Mouse (Mus musculus) skeletal muscle tissue, adult 2 months (tissue): ENCODE measurements around the gene Slfn5.
"Not testable (repeated sequence)": the region's sequence is repeated elsewhere in the genome, so short reads cannot be mapped to it uniquely, and the experiment has no call there.

Experiments used
- DNase-seq: peaks from one replicate; pipeline ENCODE4 v3.0.0-alpha.2; 2012; ENCODE audit warnings: low read depth, low spot score

Slfn5 gene

DNA sequence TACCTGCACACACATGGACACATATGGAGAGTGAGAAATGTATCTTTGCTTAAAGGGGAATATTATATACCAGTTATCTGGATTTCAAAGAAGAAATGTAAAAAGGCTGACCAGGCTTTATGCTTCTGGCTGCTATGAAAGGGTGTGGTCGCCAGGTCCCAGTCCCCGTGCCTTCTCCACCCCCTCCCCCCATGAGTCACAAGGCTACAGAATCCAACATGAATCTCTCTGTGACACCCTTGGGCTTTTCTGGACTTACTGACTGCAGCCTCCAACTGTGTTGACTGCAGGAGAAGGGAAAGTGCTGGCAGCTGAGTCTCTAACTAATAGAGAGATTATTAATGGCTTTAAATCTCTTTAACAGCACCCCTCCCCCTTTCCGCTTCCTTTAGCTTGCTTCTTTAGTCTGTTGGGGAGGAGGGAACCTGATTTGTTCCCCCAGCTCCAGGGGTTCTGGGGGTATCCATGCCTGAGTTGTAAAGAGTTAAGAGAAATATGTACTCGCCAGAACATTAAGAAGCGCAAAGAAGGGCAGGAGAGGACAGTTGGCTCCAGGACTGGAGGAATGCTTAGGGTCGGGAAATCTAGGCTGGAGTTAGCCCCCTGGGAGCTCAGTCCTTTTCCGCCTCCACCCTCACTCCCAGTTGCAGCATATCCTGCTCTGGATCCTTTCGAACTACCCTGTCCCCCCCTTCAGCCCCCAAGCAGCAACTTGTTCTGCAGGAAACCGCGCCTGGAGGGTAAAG is at the start of gene Slfn5:
Gene Slfn5 (plus strand): TSS at position 614 of the 746 bp plus-strand sequence.
- DNase-seq: peak; percentile 74

DNA sequence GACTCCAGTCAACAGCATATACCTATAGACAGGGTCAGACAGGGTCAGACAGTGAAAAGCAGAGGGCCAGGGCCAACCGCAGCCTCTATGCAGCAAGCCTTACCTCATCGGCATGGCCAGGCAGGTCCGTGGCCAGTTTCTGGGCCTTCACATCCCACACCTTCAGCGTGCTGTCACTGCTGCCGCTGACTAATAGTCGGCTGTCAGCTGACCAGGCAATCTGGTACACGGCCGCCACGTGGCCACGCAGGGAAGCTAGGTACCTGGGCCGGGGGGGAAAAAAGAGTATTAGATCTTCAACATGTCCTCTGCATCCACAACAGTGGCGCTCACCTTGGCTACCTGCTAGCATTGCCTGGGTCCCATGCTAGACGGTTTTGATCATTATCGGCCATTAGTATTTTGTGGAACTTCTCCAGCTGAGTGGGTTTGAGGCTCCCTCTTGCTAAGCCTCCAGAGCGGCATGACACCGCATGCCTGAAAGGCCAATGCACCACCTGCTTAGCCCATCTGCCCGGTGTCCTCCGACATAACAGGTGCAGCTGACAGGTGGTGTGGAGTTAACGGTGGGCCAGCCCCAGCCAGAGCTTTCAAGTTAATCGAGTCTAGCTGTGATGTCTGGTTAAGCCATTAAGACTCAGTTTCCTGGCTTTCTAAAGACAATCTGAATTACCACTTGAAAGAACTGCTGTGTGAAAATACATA is 49.4 kb upstream of the Slfn5 start:
- no peak for DNase-seq

DNA sequence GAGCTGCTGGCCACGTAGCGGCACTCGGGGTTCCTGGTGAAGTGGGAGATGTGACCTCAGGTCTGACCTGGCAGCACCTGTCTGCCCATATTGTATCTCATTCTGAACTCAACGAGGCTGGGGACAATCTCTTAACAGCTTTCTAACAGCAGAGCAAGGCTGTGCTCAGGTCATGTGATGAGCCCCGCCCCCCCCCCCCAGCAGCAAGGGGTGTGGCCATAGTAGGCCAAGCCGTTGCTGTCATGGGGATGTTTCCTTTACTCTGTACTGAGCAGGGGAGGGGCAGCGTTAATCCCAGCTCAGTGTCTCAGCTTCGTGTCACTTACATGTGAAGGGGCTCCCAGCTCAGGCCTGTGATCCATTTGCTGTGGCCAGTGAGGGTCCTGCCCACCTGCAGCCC is 46.2 kb upstream of the Slfn5 start:
- DNase-seq: no peak

DNA sequence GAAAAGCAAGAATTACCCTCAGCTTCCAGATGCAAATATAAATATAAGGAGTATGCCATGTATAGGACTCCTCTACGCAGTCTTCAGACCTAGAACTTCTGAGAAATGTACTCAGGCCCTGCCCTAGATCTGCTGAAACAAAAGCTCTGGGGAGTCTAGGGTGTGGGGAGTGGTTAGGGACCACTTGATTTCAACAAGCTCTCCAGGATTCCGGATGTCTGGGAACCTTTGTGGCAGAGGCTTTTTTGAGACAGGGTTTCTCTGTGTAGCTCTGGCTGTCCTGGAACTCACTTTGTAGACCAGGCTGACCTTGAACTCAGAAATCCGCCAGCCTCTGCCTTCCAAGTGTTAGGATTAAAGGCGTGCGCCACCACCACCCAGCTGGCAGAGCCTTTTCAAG is 45.3 kb upstream of the Slfn5 start:
- no peak for DNase-seq

DNA sequence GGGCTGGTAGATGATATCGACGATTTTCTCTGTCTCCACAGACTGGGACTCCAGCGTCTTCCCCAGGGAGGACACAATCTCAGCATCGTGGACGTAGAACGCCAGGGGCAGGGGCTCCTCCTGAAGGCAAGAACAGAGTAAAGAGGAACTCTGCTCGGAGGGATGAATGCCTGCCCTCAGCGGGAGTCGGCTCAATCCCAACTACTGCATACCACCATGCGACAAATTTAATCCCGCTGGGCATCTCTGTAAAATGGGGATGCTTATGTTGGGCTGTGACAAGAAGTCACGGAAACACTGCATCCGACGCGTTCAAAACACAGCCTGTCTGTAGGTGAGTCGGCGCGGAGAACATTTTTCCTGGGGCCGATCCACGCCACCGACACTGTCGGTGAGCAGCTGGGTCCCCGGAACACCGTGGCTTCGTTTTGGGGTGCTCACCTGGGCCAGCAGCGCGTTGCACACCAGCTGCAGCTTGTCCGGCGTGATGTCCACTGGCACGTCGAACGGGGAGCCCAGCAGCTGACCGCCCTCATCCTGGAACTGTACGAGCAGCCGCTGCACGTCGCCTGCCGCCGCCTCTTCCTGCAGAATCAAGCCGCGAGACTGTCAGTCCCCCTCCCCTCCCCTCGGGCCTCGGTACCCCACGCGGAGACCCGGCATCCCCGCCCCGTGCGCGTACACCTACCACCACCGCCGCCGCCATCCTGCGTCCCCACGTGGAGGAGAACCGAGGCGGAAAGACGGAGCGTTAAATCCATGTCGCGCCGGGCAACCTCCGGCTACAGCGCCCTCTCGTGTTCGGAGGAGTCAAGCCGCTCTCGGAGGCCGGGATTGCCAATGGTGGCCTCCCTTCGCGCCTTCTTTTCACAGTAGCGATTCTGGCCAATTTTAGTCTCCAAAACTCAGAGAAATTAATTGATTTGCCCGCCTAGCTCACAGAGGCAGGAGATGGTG is 43.2 kb upstream of the Slfn5 start, which contains the start of gene Nle1:
Gene Nle1 (minus strand): TSS at position 761 of the 957 bp plus-strand sequence.
- DNase-seq: peak; percentile 66

DNA sequence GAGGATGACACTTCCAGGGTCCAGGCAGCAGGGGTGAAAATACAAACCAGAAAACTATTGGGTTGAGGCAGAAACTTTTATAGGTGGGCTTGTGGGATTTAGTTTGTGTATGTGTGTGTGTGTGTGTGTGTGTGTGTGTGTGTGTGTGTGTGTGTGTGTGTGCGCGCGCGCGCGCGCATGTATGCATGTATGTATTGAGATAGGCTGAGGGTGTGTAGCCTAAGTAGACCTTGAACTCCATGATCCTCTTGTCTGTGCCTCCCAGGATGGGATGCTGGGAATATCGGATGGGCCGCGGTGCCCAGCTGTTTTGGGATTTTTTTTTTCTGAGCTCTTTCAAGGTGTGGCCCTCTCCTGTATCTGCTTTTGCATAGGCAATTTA is 42.5 kb upstream of the Slfn5 start:
- no peak for DNase-seq

DNA sequence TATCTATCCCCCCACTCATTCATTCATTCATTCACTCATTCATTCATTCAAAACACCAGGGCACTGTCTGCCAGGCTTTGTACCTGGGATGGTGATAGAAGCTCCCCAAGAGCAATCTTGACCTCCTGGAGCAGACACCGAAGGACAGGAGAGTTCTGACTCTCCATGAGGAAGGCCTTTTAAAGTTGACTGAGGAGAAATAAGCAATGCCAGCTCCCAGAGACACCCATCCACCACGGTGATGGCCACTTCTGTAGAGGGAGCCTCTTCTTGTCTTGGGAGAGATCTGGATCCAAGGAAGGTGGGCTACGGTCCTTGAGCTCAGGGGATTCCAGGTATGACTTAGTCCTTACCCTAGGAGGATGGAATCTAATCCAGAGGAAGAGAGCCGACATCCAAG is 40.9 kb upstream of the Slfn5 start, which contains the start of gene Unc45b:
Gene Unc45b (plus strand): TSS at position 301 of the 400 bp plus-strand sequence.
- no peak for DNase-seq

DNA sequence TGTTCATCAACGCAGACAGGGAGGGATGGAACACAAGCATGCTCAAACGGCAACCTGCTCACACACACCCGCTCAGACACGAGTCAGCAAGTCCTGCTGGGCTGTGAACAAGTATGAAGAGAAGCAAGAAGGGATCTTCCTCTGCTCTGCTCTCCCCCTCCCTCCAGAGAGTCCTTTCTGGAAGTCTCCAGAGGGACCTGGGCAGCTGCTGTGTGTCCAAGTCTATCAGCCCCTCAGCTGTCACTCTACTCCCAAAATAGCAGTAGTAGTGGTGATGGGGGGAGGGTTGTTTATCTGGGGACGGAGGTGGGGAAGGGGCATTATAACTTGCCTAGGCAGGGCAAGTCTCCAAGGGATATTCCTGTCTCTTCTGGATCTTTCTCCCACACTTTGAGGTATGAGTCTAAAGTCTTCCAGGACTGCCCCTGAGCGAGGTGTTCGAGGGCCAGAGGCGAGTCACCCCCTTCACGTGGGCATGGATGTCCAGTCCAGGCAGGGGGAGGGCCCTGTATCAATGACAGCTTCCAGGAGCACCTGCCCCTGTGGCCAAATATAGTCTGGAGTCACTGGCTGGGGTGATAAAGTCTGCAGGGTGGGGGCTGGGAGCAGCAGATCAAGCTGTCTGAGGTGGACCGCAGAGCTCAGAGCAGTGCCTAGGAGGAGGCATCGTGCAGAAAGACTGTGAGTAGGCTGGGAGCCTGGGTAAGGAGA is 40.3 kb upstream of the Slfn5 start:
- peak; percentile 92 for DNase-seq

DNA sequence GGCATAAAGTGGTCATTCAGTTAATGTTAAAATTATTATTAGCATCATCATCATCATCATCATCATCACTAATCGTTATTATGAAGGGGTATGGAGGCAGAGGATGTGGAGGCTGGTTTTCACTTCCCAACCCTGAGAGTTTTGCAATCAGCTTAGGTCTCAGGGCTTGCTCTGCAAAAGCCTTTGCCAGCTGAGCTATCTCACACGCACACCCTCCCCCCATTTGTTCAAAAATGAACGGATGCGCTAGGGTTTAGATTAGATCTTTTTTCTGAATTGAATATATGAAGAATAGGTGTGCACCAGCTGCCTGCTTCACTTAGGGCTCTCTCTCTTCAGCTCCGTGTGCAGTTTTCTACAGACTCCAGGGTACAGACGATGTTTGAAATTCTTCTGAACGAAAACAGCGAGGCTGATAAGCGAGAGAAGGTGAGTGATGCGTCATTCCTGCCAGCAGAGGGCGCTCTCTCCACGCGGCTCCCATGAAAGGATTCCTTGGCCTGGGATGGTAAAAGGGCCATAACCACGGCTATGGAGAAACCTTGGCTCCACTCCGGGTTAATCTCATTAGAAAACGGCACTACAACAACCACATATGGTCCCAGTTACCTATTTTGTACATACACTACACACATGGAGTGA is 36.3 kb upstream of the Slfn5 start:
- peak; percentile 61 for DNase-seq

DNA sequence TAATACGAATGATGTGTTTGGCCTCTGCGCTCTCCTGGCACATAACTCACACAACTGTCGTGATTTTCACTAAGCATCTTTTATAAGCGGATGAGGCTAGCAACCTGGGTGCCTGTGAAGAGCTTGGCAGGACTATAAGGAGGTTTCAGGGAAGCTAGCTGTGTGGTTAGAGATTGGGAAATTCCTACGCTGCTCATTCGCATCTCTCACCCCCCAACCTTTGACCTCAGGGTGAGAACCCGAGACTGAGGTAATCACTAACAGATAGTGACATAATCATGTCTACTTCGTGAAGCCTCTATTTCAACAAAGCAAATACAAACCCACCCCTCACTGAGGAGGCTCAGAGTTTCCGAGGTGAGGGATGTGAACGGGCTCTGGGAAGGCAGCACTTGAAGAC is 30.4 kb upstream of the Slfn5 start:
- DNase-seq: no peak

DNA sequence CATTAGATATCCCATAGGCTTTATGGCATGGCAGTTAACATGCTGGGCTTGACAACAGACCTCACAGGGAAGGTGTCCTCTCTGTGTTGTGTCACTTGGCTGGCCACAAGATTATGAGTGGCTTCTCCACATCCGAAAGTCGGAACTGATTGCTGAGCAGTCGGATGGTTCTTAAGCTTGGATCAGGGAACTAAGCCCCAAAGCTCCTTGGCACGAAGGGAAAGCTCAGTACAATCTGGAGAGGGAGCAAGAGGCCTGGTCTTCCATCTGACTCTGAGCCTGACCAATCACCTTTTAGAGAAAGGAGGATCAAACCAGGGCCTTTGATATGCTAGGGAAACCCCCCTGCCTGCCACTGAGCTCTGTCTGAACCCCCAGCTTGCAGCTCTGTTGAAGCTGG is 29.5 kb upstream of the Slfn5 start:
- DNase-seq: no peak

DNA sequence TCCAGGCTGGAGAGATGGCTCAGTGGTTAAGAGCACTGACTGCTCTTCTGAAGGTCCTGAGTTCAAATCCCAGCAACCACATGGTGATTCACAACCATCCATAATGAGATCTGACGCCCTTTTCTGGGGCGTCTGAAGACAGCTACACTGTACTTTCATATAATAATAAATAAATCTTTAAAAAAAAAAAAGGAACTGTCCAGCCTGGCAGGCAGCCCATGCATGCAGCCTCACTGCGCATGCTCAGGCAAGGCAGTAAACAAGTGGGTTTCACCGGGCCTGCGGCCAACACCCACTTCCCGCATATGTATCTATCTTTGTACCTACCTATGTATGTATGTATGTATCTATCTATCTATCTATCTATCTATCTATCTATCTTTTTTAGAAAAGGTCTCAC is 27.2 kb upstream of the Slfn5 start:
- not testable (repeated sequence) for DNase-seq

DNA sequence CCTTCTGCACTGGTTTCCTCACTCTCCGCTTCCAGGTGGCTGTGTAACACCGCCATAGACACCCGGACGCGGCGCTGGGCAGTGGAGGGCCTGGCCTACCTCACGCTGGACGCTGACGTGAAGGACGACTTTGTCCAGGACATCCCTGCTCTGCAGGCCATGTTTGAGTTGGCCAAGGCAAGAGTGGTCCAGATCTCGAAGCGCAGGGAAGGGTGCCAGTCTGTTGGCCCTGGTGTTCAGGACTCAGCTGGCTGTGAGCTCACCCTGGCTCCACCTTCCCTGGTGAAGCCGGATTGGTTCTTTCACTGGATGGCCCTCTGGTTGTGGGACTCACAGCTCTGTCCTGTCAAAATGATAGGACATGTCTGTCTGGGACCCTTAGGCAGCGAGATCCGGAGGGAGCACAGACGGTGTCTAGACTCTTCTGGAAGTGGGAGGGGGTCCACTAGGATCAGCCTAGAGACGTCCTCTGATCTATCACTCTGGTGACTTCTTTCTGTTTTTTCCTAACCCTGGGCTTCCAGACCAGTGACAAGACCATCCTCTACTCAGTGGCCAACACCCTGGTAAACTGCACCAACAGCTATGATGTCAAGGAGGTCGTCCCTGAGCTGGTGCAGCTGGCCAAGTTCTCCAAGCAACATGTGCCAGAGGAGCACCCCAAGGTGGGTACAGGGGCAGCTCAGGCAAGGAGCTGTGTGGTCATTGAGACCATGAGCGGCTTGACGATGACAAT is 22.1 kb upstream of the Slfn5 start:
- DNase-seq: no peak

DNA sequence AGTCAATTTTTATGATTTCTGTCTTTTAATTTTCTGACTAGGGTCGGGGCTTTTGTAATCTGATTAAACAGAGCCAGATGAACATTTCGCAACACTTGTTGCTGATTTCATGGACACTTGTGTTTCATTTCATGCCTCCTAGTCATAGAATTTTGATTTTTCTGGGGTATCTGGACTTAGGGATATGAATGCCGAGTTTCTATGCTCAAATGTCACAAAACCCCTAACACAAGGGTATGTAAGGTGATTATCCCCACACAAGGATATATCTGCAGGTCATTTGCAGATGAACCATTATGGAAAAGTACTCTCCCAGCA is 21.6 kb upstream of the Slfn5 start:
- DNase-seq: no peak

DNA sequence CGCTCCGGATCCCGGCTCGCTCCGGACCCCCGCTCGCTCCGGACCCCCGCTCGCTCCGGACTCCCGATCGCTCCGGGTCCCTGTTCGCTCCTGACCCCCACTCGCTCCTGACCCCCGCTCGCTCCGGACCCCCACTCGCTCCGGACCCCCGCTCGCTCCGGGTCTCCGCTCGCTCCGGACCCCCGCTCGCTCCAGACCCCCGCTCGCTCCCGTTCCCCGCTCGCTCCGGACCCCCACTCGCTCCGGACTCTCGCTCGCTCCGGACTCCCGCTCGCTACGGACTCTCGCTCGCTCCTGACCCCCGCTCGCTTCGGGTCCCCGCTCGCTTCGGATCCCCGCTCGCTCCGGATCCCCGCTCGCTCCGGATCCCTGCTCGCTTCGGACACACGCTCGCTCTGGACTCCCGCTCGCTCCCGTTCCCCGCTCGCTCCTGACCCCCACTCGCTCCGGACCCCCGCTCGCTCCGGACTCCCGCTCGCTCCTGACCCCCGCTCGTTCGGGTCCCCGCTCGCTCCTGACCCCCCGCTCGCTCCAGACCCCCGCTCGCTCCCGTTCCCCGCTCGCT is 20.7 kb upstream of the Slfn5 start:
- DNase-seq: not testable (repeated sequence)

DNA sequence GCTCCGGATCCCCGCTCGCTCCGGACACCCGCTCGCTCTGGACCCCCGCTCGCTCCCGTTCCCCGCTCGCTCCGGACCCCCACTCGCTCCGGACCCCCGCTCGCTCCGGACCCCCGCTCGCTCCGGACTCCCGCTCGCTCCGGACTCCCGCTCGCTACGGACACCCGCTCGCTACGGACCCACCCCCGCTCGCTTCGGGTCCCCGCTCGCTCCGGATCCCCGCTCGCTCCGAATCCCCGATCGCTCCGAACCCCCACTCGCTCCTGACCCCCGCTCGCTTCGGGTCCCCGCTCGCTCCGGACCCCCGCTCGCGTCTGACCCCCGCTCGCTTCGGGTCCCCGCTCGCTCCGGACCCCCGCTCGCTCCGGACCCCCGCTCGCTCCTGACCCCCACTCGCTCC is 20.0 kb upstream of the Slfn5 start:
- DNase-seq: not testable (repeated sequence)

DNA sequence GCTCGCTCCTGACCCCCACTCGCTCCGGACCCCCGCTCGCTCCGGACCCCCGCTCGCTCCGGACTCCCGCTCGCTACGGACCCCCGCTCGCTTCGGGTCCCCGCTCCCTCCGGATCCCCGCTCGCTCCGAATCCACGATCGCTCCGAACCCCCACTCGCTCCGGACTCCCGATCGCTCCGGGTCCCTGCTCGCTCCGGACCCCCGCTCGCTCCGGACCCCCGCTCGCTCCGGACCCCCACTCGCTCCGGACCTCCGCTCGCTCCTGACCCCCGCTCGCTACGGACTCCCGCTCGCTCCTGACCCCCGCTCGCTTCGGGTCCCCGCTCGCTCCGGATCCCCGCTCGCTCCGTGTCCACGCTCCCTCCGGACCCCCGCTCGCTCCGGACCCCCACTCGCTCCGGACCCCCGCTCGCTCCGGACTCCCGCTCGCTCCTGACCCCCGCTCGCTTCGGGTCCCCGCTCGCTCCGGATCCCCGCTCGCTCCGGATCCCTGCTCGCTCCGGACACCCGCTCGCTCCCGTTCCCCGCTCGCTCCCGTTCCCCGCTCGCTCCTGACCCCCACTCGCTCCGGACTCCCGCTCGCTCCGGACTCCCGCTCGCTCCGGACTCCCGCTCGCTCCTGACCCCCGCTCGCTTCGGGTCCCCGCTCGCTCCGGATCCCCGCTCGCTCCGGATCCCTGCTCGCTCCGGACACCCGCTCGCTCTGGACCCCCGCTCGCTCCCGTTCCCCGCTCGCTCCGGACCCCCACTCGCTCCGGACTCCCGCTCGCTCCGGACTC is 19.3 kb upstream of the Slfn5 start:
- DNase-seq: not testable (repeated sequence)

DNA sequence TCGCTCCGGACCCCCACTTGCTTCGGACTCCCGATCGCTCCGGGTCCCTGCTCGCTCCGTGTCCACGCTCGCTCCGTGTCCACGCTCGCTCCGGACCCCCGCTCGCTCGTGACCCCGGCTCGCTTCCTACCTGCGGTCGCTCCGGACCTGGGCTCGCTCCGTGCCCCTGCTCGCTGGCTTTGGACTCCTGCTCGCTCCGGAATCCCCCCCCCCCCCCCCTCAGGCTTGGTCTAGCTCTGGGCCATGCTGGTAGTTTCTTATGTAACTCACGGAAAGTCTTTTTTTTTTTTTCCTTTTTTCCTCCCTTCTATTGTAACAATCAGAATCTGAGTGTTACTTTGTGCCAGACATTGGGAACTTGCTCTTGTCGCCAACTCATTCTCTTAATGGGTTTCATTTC is 18.0 kb upstream of the Slfn5 start:
- no peak for DNase-seq

DNA sequence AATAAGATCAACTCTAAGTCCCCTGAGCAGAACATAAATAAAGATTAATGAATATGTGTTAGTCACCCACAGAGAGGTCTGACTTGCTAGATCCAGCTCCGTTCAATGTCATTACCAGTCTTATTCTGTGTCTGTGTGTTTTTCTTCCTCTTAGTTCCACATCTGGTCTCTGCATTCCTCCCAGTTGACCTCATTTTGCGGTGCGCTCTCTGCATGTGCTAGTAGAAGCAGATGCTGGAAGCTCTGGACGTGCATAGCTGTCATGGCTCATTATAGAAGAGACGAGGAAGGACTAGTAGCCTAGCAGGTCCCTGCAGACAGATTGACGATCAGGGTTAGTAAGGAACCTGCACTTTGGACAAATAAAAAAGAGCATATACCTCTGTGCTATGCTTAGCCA is 7.8 kb upstream of the Slfn5 start:
- no peak for DNase-seq
